Mouse (Mus musculus) limb, embryonic 12.5 days (tissue): ENCODE measurements around the gene Zfp740. TPM values are rescaled to one million over a fixed set of nuclear protein-coding genes. Genes with fewer than 3 reads are reported as not detected.

Source experiments
- ATAC-seq: fragments of 200-750 bp; cut with Nextera tagmentation; 2 replicates; pipeline ENCODE4 v1.8.0; 2017; ENCODE audit warnings: low read depth, moderate TSS enrichment; ENCODE audit not compliant: insufficient number of reproducible peaks, insufficient read depth, low FRiP score, low TSS enrichment
- H3K27ac ChIP-seq: fragments of 300-500 bp; sonication (generic); 2 replicates; pipeline ENCODE4 v1.5.1; 2016; ENCODE audit warnings: mild to moderate bottlenecking, moderate library complexity
- H3K27me3 ChIP-seq: fragments of 300-500 bp; sonication (generic); 2 replicates; pipeline ENCODE4 v1.6.1; 2016; ENCODE audit warnings: mild to moderate bottlenecking, moderate library complexity
- H3K36me3 ChIP-seq: fragments of 300-500 bp; sonication (generic); 2 replicates; pipeline ENCODE4 v1.6.1; 2016; ENCODE audit warnings: mild to moderate bottlenecking, moderate library complexity
- H3K4me1 ChIP-seq: fragments of 300-500 bp; sonication (generic); replicated peaks from 2 replicates; pipeline ENCODE4 v1.6.1; 2016
- H3K4me2 ChIP-seq: fragments of 300-500 bp; sonication (generic); 2 replicates; pipeline ENCODE4 v1.6.1; 2016; ENCODE audit warnings: mild to moderate bottlenecking, moderate library complexity
- H3K4me3 ChIP-seq: fragments of 300-500 bp; sonication (generic); replicated peaks from 2 replicates; pipeline ENCODE4 v1.5.1; 2016; ENCODE audit warnings: mild to moderate bottlenecking
- H3K9ac ChIP-seq: fragments of 300-500 bp; sonication (generic); replicated peaks from 2 replicates; pipeline ENCODE4 v1.6.1; 2016; ENCODE audit warnings: mild to moderate bottlenecking, moderate library complexity
- H3K9me3 ChIP-seq: fragments of 300-500 bp; sonication (generic); 2 replicates; pipeline ENCODE4 v1.6.1; 2016; ENCODE audit warnings: mild to moderate bottlenecking, moderate library complexity
- WGBS: fragments of 180-500 bp; shearing (Covaris S2); methylation state at CpG from one replicate; pipeline ENCODE4 v1.1.7; 2016; 5-methylcytosine and 5-hydroxymethylcytosine counted together
- polyA plus RNA-seq: library from polyadenylated mRNA; unstranded; fragments of >200 nt; fragmentation: Nextera tagmentation; extraction: Ambion mirVana; gene quantifications from 2 replicates; pipeline ENCODE4 v1.2.1, GENCODE M21; 2016

The Zfp740 gene
- polyA plus RNA-seq, 1 experiment from 2014 or later: 108 TPM

DNA sequence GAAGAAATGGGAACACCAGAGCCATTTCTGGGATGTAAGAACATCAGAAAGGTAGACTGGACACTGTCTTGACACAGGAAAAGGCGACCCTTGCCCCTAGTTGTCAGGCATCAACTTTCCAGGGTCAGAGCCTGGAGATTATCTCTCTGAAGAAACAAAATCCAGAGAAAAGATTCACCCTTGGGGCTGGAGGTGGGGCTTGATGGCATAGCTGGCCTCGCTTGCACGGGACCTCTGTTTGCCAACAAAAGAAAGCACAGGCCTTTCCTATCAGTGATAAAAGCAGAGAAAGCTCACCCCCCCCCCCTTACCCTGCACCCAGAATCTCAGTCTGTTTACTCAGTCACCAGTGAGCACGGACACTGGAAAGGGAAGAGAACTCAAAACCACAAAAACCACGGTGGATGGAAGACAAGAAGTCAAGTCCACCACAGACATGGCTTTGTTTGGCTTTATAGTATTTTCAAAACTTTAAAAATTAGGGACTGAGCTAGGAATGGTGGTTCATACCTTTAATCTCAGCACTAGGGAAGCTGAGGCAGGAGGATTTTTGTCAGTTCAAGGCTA, 10.1 kb upstream of the Zfp740 start:
- ATAC-seq: no peak
- H3K9ac ChIP-seq: no peak overlapping the region
- peaks cover 6% of the 10 kb centered on the region; the same call in 1 of the 2 replicates for H3K36me3 ChIP-seq
- no peak overlapping the region for H3K4me2 ChIP-seq
- H3K4me3 ChIP-seq: no peak overlapping the region
- H3K9me3 ChIP-seq: no peaks in the 10 kb centered on the region
- no peaks in the 10 kb centered on the region for H3K27me3 ChIP-seq
- 69% methylated on average over 5 of the region's 5 CpGs for WGBS
- no peak overlapping the region for H3K27ac ChIP-seq
- H3K4me1 ChIP-seq: 0 out of 2 replicates have a peak, but pooled peaks cover 6% of the 10 kb centered on the region

DNA sequence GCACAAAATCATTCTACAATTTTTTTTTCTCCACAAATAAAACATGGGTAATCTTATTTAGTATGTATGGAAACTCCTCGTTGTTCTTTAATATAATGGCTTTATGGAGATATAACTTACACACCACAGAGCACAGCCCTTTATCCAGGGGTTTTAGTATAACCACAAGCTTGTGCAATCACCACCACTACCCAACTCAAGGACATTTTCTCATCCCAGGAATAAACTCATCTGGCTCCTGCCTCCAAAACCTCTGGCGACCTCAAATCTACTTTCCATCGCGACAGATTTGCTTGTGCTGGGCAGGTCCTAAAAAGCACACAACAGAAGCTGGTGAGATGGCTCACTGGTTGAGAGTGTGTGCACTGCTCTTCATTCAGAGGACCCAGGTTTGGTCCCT, 9.4 kb upstream of the Zfp740 start:
- no peak overlapping the region for H3K9ac ChIP-seq
- no peaks in the 10 kb centered on the region for H3K9me3 ChIP-seq
- H3K27me3 ChIP-seq: no peaks in the 10 kb centered on the region
- 0 out of 2 replicates have a peak, but pooled peaks cover 6% of the 10 kb centered on the region for H3K4me1 ChIP-seq
- no peak overlapping the region for H3K4me3 ChIP-seq
- 89% methylated on average over 4 of the region's 4 CpGs for WGBS
- 0 out of 2 replicates have a peak, but pooled peaks cover 5% of the 10 kb centered on the region for H3K36me3 ChIP-seq
- H3K4me2 ChIP-seq: no peak overlapping the region
- H3K27ac ChIP-seq: no peak overlapping the region
- no peak for ATAC-seq

DNA sequence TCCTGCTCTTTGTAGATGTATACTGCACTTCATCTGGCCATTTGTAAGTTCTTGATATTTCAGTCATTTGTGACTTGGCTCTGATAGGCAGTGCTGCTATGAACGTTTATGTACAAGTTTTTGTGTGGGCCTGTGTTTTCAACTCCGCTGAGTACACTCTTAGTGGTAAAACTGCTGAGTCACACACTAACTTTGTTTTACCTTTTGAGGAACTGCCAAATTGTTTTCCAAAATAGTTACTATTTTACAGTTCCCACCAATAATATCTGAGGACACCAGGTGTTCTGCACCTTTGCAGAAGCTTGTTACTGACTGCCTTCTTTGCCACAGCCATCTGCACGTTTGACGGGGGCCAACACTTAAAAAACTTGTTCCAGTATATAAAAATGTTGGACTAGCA, 8.6 kb upstream of the Zfp740 start:
- ATAC-seq: no peak
- H3K27ac ChIP-seq: no peak overlapping the region
- H3K27me3 ChIP-seq: no peaks in the 10 kb centered on the region
- no peaks in the 10 kb centered on the region for H3K9me3 ChIP-seq
- H3K4me1 ChIP-seq: 0 out of 2 replicates have a peak, but pooled peaks cover 6% of the 10 kb centered on the region
- H3K4me2 ChIP-seq: no peak overlapping the region
- H3K9ac ChIP-seq: no peak overlapping the region
- peaks cover 13% of the 10 kb centered on the region; the same call in 1 of the 2 replicates for H3K36me3 ChIP-seq
- 84% methylated on average over 4 of the region's 4 CpGs for WGBS
- H3K4me3 ChIP-seq: no peak overlapping the region

DNA sequence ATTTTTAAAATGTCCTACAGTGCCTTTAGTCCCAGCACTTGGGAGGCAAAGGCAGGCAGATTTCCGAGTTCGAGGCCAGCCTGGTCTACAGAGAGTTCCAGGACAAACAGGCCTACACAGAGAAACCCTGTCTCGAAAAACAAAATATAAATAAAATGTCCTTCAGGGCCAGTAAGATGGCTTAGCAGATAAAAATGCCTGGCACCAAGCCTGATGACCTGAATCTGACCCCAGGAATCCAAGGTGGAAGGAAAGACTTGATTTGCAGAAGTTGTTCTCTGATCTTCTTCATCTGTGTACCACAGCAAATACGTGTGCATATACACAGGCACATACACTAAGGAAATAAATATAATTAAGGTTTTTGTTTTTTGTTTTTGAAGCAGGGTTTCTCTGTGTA, 7.7 kb upstream of the Zfp740 start:
- Histone ChIP-seq H3K36me3 (peaks cover 18% of the 10 kb centered on the region; the same call in 1 of the 2 replicates), H3K27me3 (no peaks in the 10 kb centered on the region), H3K4me3 (no peak overlapping the region), H3K9ac (no peak overlapping the region), H3K4me2 (no peak overlapping the region), H3K27ac (no peak overlapping the region), H3K4me1 (0 out of 2 replicates have a peak, but pooled peaks cover 6% of the 10 kb centered on the region), H3K9me3 (no peaks in the 10 kb centered on the region)
- 83% methylated on average over 4 of the region's 4 CpGs for WGBS
- ATAC-seq: no peak

DNA sequence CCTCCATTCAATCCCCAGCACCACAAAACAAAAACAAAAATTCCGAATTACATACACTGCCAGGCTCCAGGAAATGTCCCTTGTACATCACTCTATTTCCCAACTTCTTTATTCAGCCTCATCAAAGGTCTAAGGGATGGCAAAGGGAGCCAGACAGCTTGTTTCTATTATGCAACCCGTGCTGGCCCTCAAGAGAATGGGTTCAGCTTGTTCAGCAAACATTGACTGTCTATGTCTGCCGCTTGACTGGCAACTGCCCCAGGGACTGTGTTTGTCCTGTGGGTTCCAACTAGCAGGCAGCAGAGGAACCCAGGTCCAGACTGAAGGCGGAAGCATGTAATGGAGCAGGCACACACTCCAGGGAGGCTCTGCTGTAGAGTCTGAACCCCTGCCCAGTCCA, 4.2 kb upstream of the Zfp740 start:
- H3K9ac ChIP-seq: no peak overlapping the region
- H3K4me2 ChIP-seq: no peak overlapping the region
- H3K27ac ChIP-seq: no peak overlapping the region
- H3K4me1 ChIP-seq: peaks cover 6% of the 10 kb centered on the region
- WGBS: 85% methylated on average over 4 of the region's 4 CpGs
- no peak overlapping the region for H3K4me3 ChIP-seq
- no peaks in the 10 kb centered on the region for H3K9me3 ChIP-seq
- peaks cover 18% of the 10 kb centered on the region; the same call in 1 of the 2 replicates for H3K36me3 ChIP-seq
- no peak for ATAC-seq
- H3K27me3 ChIP-seq: no peaks in the 10 kb centered on the region

DNA sequence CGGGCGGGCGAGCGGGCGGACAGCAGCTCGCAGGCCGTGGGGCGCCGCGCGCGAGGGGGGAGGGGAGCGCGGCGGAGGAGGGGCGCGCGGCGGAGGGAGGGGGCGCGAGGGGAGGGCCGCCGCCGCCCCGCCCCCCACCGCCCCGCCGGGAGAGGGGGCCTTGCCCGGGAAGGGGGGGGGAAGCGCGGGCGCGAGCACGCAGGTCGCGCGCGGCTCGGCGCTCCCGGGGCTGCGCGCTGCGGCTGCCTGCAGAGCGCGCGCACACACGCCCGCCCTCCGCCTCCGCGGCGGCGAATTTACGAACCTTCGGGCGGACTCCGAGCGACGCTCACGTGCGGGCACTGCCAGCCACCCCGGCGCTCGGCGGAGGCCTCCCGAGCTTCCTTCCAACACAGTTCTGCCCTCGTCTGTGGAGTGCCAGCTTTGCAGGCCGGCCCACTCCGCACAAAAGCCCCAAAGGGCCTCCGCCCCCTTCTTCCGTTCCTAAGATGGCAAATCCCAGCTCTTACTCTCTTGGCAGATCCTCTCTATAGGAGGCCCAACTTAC, 859 bp downstream of the Zfp740 start:
- H3K36me3 ChIP-seq: peaks cover 57% of the 10 kb centered on the region

DNA sequence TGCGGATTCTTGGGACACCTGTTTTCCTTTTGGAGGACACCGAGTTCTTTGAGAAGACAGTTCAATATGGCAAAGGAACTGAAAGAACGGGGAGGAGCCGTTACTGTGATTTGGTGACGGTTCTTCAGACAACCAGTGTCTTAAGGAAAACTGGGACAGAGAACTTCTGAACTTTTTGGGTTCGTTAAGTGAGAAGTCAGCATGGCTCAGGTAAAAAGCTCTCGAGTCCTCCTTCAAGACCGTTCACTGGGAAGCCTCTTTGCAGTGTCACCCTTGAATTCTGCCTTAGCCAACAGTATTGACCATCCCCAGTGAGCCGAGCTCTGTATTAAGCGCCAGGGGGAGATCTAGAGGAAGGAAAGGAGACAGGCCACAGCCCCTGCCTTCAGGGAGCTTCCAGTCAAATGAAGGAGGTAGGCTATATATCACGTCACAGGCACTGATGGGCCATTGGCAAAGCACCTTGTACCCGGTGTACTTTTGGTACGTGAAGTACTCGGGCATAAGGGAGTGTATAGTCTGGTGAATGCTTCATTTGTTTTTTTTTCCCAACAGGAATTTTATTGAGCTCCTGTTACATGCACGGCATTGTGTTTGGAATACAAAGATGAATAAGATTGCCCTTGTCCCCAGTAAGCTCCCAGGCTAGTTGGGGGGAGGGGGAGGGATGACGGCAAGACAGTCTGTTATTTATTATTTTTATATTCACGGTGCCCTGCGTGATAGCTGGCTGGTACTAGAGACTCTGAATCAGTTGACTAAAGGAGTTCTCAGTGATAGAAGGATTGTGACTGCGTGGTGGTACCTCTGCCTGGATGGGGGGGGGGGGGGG, 1.8 kb downstream of the Zfp740 start, which contains the start of gene Csad:
Gene Csad (minus strand): TSS at position 51 of the 832 bp plus-strand sequence.
- Histone ChIP-seq H3K27me3 (no peaks in the 10 kb centered on the region), H3K9me3 (no peaks in the 10 kb centered on the region), H3K4me3 (peak within 1 kb of the TSS; percentile 85), H3K4me1 (peaks cover 33% of the 10 kb centered on the region), H3K27ac (peak within 1 kb of the TSS; percentile 99), H3K9ac (peak within 1 kb of the TSS; percentile 94), H3K36me3 (peaks cover 59% of the 10 kb centered on the region), H3K4me2 (peak within 1 kb of the TSS; percentile 66)
- 59% methylated on average over 19 of the region's 19 CpGs for WGBS
- no peak for ATAC-seq

More for the DNA sequence above, 859 bp downstream of the Zfp740 start:
- Histone ChIP-seq H3K4me2 (peak overlapping the region; percentile 66), H3K4me3 (peak overlapping the region; percentile 85), H3K9me3 (no peaks in the 10 kb centered on the region), H3K27me3 (no peaks in the 10 kb centered on the region), H3K27ac (peak overlapping the region; percentile 99), H3K4me1 (peaks cover 33% of the 10 kb centered on the region), H3K9ac (peak overlapping the region; percentile 94)
- ATAC-seq: no peak
- under 1% methylated on average over 43 of the region's 72 CpGs for WGBS

DNA sequence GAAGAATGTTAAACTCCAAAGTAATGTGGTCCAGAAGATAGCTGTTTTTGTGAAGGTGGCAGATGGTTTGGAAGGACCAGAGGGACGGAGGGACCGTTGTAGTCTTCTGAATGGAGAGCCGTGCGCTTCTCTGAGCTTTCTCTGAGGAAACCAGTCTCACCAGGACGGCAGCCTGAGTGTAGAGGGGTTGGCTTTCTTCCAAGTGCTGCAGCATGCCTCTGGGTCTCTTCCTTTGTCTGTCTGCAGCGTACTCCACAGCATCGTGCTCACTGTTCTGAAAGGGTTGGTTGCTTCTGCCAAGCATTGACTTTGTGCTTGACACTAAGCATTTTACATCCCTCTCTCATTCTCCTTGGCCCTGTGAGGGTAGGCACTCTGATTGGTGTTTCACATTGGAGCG, 2.7 kb downstream of the Zfp740 start:
- peaks cover 61% of the 10 kb centered on the region for H3K36me3 ChIP-seq
- H3K4me1 ChIP-seq: peaks cover 33% of the 10 kb centered on the region
- peak overlapping the region; percentile 94 for H3K9ac ChIP-seq
- H3K27me3 ChIP-seq: no peaks in the 10 kb centered on the region
- H3K4me2 ChIP-seq: peak overlapping the region; percentile 66
- peak overlapping the region; percentile 59; the same call in 1 of the 2 replicates for H3K27ac ChIP-seq
- 77% methylated on average over 8 of the region's 8 CpGs for WGBS
- peak overlapping the region; percentile 85 for H3K4me3 ChIP-seq
- no peaks in the 10 kb centered on the region for H3K9me3 ChIP-seq
- no peak for ATAC-seq

DNA sequence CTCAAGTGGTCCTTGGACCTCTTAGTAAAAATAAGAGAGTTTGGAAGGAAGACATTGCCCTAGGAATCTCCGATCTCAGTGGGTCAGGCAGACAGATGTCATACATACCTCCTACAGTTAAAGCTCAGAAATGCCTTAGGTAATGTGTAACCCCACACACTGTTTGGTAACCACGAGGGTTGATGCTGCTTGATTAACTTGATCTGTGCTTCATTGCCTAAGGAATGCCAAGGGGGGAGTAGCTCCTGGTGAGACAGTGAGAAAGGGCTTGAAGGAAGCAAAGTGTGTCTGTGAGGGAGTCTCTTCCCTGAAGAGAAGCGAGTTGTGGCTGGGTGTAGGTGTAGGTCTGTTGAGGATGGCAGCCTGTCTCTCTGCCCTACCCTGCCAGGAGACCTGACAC, 4.3 kb downstream of the Zfp740 start:
- WGBS: 88% methylated on average over 3 of the region's 3 CpGs
- Histone ChIP-seq H3K9ac (no peak overlapping the region), H3K4me2 (no peak overlapping the region; the same call in 1 of the 2 replicates), H3K27ac (no peak overlapping the region), H3K27me3 (no peaks in the 10 kb centered on the region), H3K4me3 (no peak overlapping the region), H3K36me3 (peaks cover 75% of the 10 kb centered on the region), H3K9me3 (no peaks in the 10 kb centered on the region), H3K4me1 (peaks cover 29% of the 10 kb centered on the region)
- ATAC-seq: no peak

DNA sequence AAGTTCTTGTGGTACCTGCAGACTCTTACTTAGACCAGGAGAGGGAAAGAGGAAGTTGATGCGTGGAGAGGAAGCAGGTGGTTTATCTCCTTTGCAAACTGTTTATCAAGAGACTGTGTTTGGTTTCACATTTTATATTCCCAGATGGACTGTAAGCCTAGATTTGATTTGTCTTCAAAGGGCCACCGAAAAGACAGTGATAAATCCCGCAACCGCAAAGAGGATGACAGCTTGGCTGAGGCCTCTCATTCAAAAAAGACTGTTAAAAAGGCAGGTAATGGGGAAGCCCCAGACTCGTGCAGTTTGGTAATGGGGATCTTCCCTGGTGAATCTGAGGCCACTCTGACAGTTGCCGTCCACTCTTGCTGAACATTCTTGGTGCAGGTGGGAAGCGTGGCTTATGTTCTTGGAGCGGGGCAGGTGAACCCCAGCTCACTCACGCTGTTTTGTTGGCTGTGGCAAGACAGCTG, 5.1 kb downstream of the Zfp740 start:
- Histone ChIP-seq H3K4me1 (peaks cover 26% of the 10 kb centered on the region), H3K36me3 (peaks cover 83% of the 10 kb centered on the region), H3K9me3 (no peaks in the 10 kb centered on the region), H3K9ac (no peak overlapping the region), H3K4me2 (no peak overlapping the region), H3K27ac (no peak overlapping the region), H3K27me3 (no peaks in the 10 kb centered on the region), H3K4me3 (no peak overlapping the region)
- WGBS: 87% methylated on average over 9 of the region's 9 CpGs
- ATAC-seq: no peak

DNA sequence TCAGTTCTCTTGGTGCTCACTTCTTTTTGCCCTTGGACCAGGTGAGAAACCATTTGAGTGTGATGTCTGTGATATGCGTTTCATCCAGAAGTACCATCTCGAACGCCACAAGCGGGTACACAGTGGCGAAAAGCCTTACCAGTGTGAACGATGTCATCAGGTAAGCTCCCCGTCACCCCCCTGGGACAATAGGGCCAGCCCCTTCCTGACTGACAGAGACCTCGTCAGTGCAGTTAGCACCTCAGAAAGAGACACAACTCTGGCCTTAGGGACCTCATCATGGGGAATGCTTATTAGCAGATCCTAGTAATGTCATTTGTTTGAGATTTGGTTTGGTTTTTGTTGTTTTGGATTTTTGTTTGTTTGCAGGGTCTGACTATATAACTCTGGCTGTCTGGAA, 6.1 kb downstream of the Zfp740 start:
- Histone ChIP-seq H3K27me3 (no peaks in the 10 kb centered on the region), H3K4me2 (no peak overlapping the region), H3K27ac (no peak overlapping the region), H3K9ac (no peak overlapping the region), H3K9me3 (no peaks in the 10 kb centered on the region), H3K4me3 (no peak overlapping the region), H3K4me1 (peaks cover 26% of the 10 kb centered on the region), H3K36me3 (peaks cover 93% of the 10 kb centered on the region)
- no peak for ATAC-seq
- WGBS: 88% methylated on average over 8 of the region's 8 CpGs
